Mouse (Mus musculus) lung, postnatal 4 days (tissue): ENCODE data around the gene Klhl3.

Experiments
- DNase-seq, 2 experiments: peaks; one replicate each; pipeline ENCODE4 v3.0.0; 2021

The Klhl3 gene

GRCm38 (mm10) chr13:58066081-58066495 lies 47.3 kb downstream of the Klhl3 start:
- DNase-seq: no peak

GRCm38 (mm10) chr13:58065316-58065715 lies 48.1 kb downstream of the Klhl3 start:
- peak in 1 of 2 experiments; percentile 52 for DNase-seq

- peak; percentile 77 to 90 for DNase-seq
Observed at GRCm38 (mm10) chr13:58057953-58058870, 55.2 kb downstream of the Klhl3 start.

GRCm38 (mm10) chr13:58056618-58057017 lies 56.8 kb downstream of the Klhl3 start:
- DNase-seq: no peak

GRCm38 (mm10) chr13:58053628-58054027 lies 59.8 kb downstream of the Klhl3 start:
- no peak for DNase-seq

- no peak for DNase-seq
Observed at GRCm38 (mm10) chr13:58051654-58052053, 61.7 kb downstream of the Klhl3 start.

- DNase-seq: no peak
Observed at GRCm38 (mm10) chr13:58051251-58051650, 62.1 kb downstream of the Klhl3 start.

- no peak for DNase-seq
Observed at GRCm38 (mm10) chr13:58049121-58049520, 64.3 kb downstream of the Klhl3 start.

- no peak for DNase-seq
Observed at GRCm38 (mm10) chr13:58048076-58048475, 65.3 kb downstream of the Klhl3 start.

GRCm38 (mm10) chr13:58046178-58046577 lies 67.2 kb downstream of the Klhl3 start:
- no peak for DNase-seq

- DNase-seq: peak in 1 of 2 experiments; percentile 27
Observed at GRCm38 (mm10) chr13:58045278-58045677, 68.1 kb downstream of the Klhl3 start.

- DNase-seq: no peak
Observed at GRCm38 (mm10) chr13:58043278-58043677, 70.1 kb downstream of the Klhl3 start.

- DNase-seq: no peak
Observed at GRCm38 (mm10) chr13:58040112-58040511, 73.3 kb downstream of the Klhl3 start.

- DNase-seq: no peak
Observed at GRCm38 (mm10) chr13:58037506-58037905, 75.9 kb downstream of the Klhl3 start.

GRCm38 (mm10) chr13:58035470-58036156 lies 77.8 kb downstream of the Klhl3 start:
- DNase-seq: peak; percentile 81 to 89

GRCm38 (mm10) chr13:58034985-58035384 lies 78.4 kb downstream of the Klhl3 start:
- no peak for DNase-seq

GRCm38 (mm10) chr13:58034507-58034906 lies 78.9 kb downstream of the Klhl3 start:
- DNase-seq: no peak

- peak; percentile 67 to 77 for DNase-seq
Observed at GRCm38 (mm10) chr13:58031755-58032154, 81.6 kb downstream of the Klhl3 start.

- no peak for DNase-seq
Observed at GRCm38 (mm10) chr13:58027115-58027514, 86.3 kb downstream of the Klhl3 start.

GRCm38 (mm10) chr13:58025701-58026414 lies 87.5 kb downstream of the Klhl3 start:
- DNase-seq: no peak

GRCm38 (mm10) chr13:58023726-58024453 lies 89.5 kb downstream of the Klhl3 start:
- no peak for DNase-seq

- no peak for DNase-seq
Observed at GRCm38 (mm10) chr13:58023001-58023560, 90.3 kb downstream of the Klhl3 start.
